Mouse (Mus musculus): ENCODE measurements around the gene Crebrf.

DNA sequence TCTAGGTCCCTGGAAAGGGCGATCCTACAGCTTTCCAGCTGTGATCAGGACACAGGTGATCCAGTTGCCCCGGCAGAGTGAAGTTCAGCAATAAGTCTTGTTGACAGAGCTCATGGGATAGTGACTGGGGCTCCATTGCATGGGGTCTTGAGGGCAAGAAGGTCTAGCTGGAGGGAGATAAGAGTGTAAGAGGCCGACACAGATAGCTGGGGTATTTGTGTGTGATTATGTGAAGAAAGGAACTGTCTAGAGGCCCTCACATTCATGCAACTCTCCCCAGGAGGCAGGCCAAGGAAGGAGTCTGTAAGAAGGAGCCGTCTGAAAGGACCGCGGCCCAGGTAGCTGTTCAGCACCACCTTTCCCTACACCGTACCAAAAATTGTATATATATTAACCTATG is 8.4 kb upstream of the Crebrf start:
- TF ChIP-seq CTCF (IDR thresholded peaks at IDR 0.05; ENCODE audit: control insufficient read depth, insufficient read depth, insufficient read length) (no peak), MYOG (IDR thresholded peaks at IDR 0.05; ENCODE audit: control insufficient read depth, extremely low read depth, insufficient read length) (no peak), CEBPB (IDR thresholded peaks at IDR 0.05; ENCODE audit: low read depth) (no peak), USF1 (IDR thresholded peaks at IDR 0.05; ENCODE audit: low read depth) (no peak), MAX (IDR thresholded peaks at IDR 0.05) (no peak), MYOD1 (IDR thresholded peaks at IDR 0.05; ENCODE audit: control insufficient read depth, insufficient read length, low read depth) (no peak), FOSL1 (IDR thresholded peaks at IDR 0.05; ENCODE audit: insufficient read depth, low read length, poor library complexity, severe bottlenecking) (no peak)
